Mouse (Mus musculus): ENCODE data around the gene Osbp2. TPM values are rescaled to one million over a fixed set of nuclear protein-coding genes. Genes with fewer than 3 reads are reported as not detected.

The Osbp2 gene
- polyA plus RNA-seq, 1 experiment = 0.31 TPM

GRCm38 (mm10) chr11:3767830-3768229 is 95.9 kb downstream of the Osbp2 start:
- no peak for TF ChIP-seq FLI1 (IDR thresholded peaks at IDR 0.05; ENCODE audit: low read length)
- TF ChIP-seq GATA1 (IDR thresholded peaks at IDR 0.05; ENCODE audit: borderline replicate concordance, low read length) = no peak
- no peaks in the 10 kb centered on the region for H3K36me3 ChIP-seq (replicated peaks; ENCODE audit: low read length)
- peaks cover 16% of the 10 kb centered on the region for H3K9me3 ChIP-seq
- H3K4me3 ChIP-seq (replicated peaks) = no peak overlapping the region
- H3K27me3 ChIP-seq (replicated peaks) = peaks cover 74% of the 10 kb centered on the region
- no peaks in the 10 kb centered on the region for H3K4me1 ChIP-seq

DNA sequence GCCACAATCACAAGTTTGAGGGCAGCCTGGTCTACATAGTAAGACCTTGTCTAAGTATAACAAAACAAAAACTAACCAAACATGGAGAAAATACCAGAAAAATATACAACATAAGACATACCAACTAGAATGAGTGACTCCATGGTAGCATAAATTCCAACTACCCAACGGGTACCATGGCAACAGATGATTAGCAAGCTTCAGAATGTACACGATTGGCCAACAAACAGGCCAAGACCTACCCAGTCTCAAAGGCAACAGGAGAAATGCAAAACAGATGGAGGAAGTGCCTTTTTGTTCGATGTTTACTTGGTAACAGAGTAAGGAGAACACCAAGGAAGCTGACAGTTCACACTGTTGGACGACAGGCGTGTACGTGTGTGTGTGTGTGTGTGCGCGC is 96.7 kb downstream of the Osbp2 start:
- Histone ChIP-seq H3K36me3 (replicated peaks; ENCODE audit: low read length) (no peaks in the 10 kb centered on the region), H3K27me3 (replicated peaks) (peaks cover 78% of the 10 kb centered on the region), H3K4me1 (peaks cover 4% of the 10 kb centered on the region; the same call in 1 of the 2 replicates), H3K9me3 (peaks cover 16% of the 10 kb centered on the region), H3K4me3 (replicated peaks) (no peak overlapping the region)
- TF ChIP-seq FLI1 (IDR thresholded peaks at IDR 0.05; ENCODE audit: low read length) (no peak), GATA1 (IDR thresholded peaks at IDR 0.05; ENCODE audit: borderline replicate concordance, low read length) (no peak)

- TF ChIP-seq FLI1 (IDR thresholded peaks at IDR 0.05; ENCODE audit: low read length) = no peak
- no peak for TF ChIP-seq GATA1 (IDR thresholded peaks at IDR 0.05; ENCODE audit: borderline replicate concordance, low read length)
- H3K27me3 ChIP-seq (replicated peaks) = peaks cover 87% of the 10 kb centered on the region
- no peaks in the 10 kb centered on the region for H3K36me3 ChIP-seq (replicated peaks; ENCODE audit: low read length)
- peaks cover 12% of the 10 kb centered on the region for H3K9me3 ChIP-seq
- H3K4me3 ChIP-seq (replicated peaks) = no peak overlapping the region
- peaks cover 9% of the 10 kb centered on the region; the same call in 1 of the 2 replicates for H3K4me1 ChIP-seq
Measured at GRCm38 (mm10) chr11:3764352-3764751, 99.4 kb downstream of the Osbp2 start.

- TF ChIP-seq FLI1 (IDR thresholded peaks at IDR 0.05; ENCODE audit: low read length) (no peak), GATA1 (IDR thresholded peaks at IDR 0.05; ENCODE audit: borderline replicate concordance, low read length) (no peak)
- peaks cover 90% of the 10 kb centered on the region for H3K27me3 ChIP-seq (replicated peaks)
Measured at GRCm38 (mm10) chr11:3761775-3762501, 101.8 kb downstream of the Osbp2 start.

GRCm38 (mm10) chr11:3761339-3761738 is 102.4 kb downstream of the Osbp2 start:
- no peak for TF ChIP-seq GATA1 (IDR thresholded peaks at IDR 0.05; ENCODE audit: borderline replicate concordance, low read length)
- TF ChIP-seq FLI1 (IDR thresholded peaks at IDR 0.05; ENCODE audit: low read length) = no peak
- H3K27me3 ChIP-seq (replicated peaks) = peaks cover 91% of the 10 kb centered on the region
- H3K36me3 ChIP-seq (replicated peaks; ENCODE audit: low read length) = no peaks in the 10 kb centered on the region
- H3K4me3 ChIP-seq (replicated peaks) = peak overlapping the region; percentile 80
- H3K4me1 ChIP-seq = peaks cover 9% of the 10 kb centered on the region; the same call in 1 of the 2 replicates
- H3K9me3 ChIP-seq = no peaks in the 10 kb centered on the region

More at GRCm38 (mm10) chr11:3761775-3762501, 101.8 kb downstream of the Osbp2 start:
- peaks cover 9% of the 10 kb centered on the region; the same call in 1 of the 2 replicates for H3K4me1 ChIP-seq
- H3K9me3 ChIP-seq = no peaks in the 10 kb centered on the region
- no peaks in the 10 kb centered on the region for H3K36me3 ChIP-seq (replicated peaks; ENCODE audit: low read length)
- H3K4me3 ChIP-seq (replicated peaks) = peak overlapping the region; percentile 80

DNA sequence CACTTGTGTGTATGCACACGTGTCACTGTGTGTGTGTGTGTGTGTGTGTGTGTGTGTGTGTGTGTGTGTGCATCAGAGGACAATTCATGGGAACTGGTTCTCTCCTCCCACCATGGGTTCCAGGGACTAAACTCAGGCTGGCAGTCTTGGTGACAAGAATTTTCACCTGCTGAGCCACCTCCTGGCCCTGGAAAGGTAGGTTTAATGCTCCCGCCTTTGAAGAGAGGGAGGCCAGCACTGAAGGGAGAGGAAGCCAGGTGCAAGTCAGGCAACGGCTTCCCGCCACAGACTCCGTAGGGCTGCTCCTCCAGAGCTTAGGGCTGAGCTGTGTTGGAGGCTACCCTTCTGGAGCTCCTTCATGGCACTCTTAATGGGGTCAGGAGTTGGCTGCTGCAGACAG is 104.3 kb downstream of the Osbp2 start:
- H3K4me3 ChIP-seq (replicated peaks) = no peak overlapping the region
- no peaks in the 10 kb centered on the region for H3K36me3 ChIP-seq (replicated peaks; ENCODE audit: low read length)
- TF ChIP-seq GATA1 (IDR thresholded peaks at IDR 0.05; ENCODE audit: borderline replicate concordance, low read length) = no peak
- TF ChIP-seq FLI1 (IDR thresholded peaks at IDR 0.05; ENCODE audit: low read length) = no peak
- peaks cover 87% of the 10 kb centered on the region for H3K27me3 ChIP-seq (replicated peaks)
- H3K4me1 ChIP-seq = peaks cover 23% of the 10 kb centered on the region
- no peaks in the 10 kb centered on the region for H3K9me3 ChIP-seq

- H3K9me3 ChIP-seq = no peaks in the 10 kb centered on the region
- TF ChIP-seq FLI1 (IDR thresholded peaks at IDR 0.05; ENCODE audit: low read length) (no peak), GATA1 (IDR thresholded peaks at IDR 0.05; ENCODE audit: borderline replicate concordance, low read length) (no peak)
- H3K27me3 ChIP-seq (replicated peaks) = peaks cover 71% of the 10 kb centered on the region
- H3K4me3 ChIP-seq (replicated peaks) = no peak overlapping the region
- H3K4me1 ChIP-seq = peaks cover 25% of the 10 kb centered on the region
- no peaks in the 10 kb centered on the region for H3K36me3 ChIP-seq (replicated peaks; ENCODE audit: low read length)
Measured at GRCm38 (mm10) chr11:3755341-3755740, 108.4 kb downstream of the Osbp2 start.

GRCm38 (mm10) chr11:3754685-3755084 is 109.0 kb downstream of the Osbp2 start:
- no peak for TF ChIP-seq FLI1 (IDR thresholded peaks at IDR 0.05; ENCODE audit: low read length)
- TF ChIP-seq GATA1 (IDR thresholded peaks at IDR 0.05; ENCODE audit: borderline replicate concordance, low read length) = no peak
- no peaks in the 10 kb centered on the region for H3K36me3 ChIP-seq (replicated peaks; ENCODE audit: low read length)
- H3K4me3 ChIP-seq (replicated peaks) = peak overlapping the region; percentile 48
- H3K9me3 ChIP-seq = no peaks in the 10 kb centered on the region
- peaks cover 25% of the 10 kb centered on the region for H3K4me1 ChIP-seq
- H3K27me3 ChIP-seq (replicated peaks) = peaks cover 70% of the 10 kb centered on the region

- H3K27me3 ChIP-seq (replicated peaks) = peaks cover 65% of the 10 kb centered on the region
- peaks cover 25% of the 10 kb centered on the region for H3K4me1 ChIP-seq
- H3K9me3 ChIP-seq = no peaks in the 10 kb centered on the region
- TF ChIP-seq GATA1 (IDR thresholded peaks at IDR 0.05; ENCODE audit: borderline replicate concordance, low read length) (no peak), FLI1 (IDR thresholded peaks at IDR 0.05; ENCODE audit: low read length) (no peak)
- no peak overlapping the region for H3K4me3 ChIP-seq (replicated peaks)
- H3K36me3 ChIP-seq (replicated peaks; ENCODE audit: low read length) = no peaks in the 10 kb centered on the region
Measured at GRCm38 (mm10) chr11:3753897-3754296, 109.8 kb downstream of the Osbp2 start.

GRCm38 (mm10) chr11:3752766-3753165 is 110.9 kb downstream of the Osbp2 start:
- Histone ChIP-seq H3K4me3 (replicated peaks) (no peak overlapping the region), H3K36me3 (replicated peaks; ENCODE audit: low read length) (no peaks in the 10 kb centered on the region), H3K9me3 (no peaks in the 10 kb centered on the region), H3K4me1 (peaks cover 25% of the 10 kb centered on the region), H3K27me3 (replicated peaks) (peaks cover 58% of the 10 kb centered on the region)
- TF ChIP-seq GATA1 (IDR thresholded peaks at IDR 0.05; ENCODE audit: borderline replicate concordance, low read length) (no peak), FLI1 (IDR thresholded peaks at IDR 0.05; ENCODE audit: low read length) (no peak)
